Mouse (Mus musculus): ENCODE measurements at regions not wholly inside any gene's neighbourhood (a gene's known extent, or its start where the extent isn't known, plus 50 kb on each side); places are given as distances from the start of the nearest gene placed in this dataset.

DNA sequence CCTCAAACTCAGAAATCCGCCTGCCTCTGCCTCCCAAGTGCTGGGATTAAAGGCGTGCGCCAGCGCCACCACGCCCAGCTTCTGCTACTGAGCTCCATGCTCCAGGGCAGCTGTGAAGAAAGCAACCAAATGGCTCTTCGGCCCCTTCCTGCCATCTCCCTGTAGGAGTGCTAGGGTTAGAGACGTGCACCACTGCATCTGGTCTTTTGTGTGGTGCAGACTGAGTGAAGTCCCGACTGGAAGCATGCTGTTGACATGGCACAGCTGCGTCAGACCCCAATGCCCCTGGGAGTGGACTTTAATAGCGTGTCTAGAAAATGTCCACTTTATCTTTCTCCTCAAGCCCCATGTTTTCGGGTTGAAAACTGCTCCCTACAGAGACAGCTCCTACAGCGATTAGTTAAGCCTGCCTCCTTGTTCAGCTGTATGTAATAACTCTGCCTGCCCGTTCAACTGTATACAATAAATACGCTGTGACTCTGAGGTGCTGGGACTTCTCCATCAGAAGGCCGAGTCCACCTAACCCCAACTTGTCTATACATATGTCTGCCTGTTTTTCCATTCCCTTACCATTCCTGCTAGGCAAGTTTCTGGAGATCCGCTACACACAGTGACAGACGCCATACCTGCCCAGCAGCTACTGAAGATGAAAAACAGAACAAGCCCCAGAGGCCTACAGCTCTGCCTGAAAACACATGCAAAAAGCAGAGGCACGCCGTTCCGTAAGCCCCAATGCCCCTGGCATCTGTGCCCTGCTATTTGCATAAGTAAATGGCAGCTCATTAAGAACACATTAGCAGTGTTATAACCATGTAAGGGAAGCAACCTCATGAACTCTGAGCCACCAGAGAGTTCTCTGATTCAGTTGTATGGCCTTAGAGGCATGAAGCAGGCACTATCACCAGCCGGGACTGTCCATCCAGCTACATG lies 105.2 kb downstream of the Ier5 start:
- no peak for DNase-seq

DNA sequence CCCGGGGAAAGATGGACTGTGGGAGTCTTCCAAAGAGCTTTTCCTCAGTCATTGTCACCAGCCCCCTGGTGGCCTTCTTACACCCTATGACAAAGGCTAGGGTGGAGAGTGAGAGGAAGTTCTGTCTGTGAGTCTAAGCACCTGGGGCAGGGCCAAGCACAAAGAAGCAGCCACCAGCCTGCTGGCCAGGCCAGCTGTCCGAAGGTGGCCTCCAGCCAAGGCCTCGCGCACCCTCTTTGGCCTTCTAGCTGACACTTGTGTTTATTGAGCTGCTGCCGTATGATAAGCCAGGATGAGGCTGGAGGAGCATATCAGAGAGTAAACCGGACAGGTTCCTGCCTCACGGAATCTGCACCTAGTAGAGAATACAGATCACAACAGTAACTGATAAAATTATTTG lies 99.0 kb upstream of the Cacna1e start:
- DNase-seq: no peak

DNA sequence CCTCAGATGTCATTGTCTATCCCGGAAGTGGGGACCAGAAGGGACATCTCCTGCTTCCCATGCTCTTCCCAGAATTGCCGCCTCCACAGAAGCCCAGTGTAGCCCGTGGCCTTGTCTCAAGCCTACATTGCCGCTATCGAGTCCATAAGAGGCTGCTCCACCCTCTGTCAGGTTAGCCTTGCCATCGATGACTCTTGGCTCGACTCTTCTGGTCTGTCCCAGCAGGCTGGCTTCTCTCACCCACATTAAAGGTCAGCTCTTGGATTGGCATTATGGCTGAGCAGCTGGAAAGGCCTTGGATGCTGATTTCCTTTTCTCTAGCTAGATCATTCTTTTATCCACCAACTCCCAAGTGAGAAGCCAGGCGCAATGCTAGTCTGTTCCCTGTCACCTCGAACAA lies 98.5 kb upstream of the Cacna1e start:
- DNase-seq: no peak

DNA sequence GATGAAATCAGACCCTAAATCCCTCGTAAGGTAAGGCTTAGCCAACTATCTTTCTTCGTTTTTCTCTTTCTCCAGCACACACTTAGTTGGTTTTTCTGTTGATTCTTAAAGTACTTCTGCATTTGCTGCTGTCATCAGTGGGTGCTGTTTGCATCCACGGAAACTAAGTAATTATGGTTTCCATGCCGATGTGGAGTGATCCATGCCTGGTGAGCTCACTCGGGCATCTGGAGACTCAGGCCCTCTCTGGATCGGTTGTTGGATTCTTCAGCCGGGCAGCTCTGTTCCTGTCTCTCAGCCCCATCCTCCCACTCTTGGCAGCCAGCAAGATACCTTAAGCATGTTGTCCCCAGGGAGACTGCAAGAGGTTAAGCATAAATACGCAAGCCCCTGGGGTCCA lies 97.4 kb upstream of the Cacna1e start:
- DNase-seq: no peak

DNA sequence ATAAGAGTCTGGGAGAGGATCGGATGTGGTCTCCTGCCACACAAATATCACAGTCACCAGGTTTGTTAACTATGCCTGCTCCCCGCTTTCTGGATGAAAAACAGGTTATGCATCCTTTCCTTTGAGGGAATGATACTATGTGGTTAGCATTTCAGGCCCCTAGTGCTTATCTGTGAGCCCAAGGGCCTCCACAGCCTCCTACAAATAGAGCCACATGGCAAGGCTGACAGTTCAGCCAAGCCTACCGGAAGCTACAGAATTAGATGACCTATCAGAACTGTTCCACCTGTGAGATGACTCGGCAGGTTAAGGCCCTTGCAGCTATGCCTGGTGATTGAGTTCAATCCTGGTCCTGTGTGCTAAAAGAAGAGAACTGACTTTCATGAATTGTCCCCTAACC lies 91.4 kb upstream of the Cacna1e start:
- no peak for DNase-seq

DNA sequence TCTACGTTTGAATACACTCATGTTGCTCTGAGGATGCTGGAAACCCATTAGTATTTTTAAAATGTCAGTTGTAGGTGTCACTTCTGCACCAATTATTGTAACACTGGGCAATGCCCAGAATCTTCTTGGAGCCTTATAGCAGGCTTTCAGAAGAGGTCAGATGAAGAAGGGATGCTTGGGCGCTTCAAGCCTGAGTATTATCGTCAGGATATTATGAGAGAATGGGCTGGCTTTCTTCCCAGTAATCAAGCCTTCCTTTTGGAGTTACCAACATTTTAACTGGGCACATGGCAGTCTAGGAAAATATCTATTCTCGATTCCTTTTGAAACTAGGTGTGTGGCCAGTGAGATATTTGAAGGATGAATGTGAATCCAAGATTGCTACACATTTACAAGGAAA lies 77.0 kb upstream of the Cacna1e start:
- no peak for DNase-seq

DNA sequence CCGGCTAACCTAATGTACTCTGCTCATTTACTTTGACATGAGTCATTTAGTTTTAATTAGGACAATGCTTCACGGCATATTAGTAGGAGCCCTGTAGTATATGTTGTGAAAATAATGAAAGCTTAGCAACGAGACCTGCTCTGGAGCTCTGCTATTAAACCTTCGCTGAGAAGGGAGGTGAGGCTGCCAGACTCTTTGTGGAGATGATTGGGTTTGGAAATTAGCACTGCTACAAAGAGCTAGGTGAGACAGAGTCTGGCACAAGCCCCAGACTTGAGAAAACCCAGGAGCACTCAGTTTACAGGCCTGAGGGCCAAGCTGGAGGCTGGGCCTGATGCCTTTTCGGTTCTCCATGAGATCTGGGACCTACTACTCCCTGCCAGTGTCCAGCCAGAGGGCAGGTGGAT lies 72.3 kb upstream of the Cacna1e start:
- DNase-seq: no peak

DNA sequence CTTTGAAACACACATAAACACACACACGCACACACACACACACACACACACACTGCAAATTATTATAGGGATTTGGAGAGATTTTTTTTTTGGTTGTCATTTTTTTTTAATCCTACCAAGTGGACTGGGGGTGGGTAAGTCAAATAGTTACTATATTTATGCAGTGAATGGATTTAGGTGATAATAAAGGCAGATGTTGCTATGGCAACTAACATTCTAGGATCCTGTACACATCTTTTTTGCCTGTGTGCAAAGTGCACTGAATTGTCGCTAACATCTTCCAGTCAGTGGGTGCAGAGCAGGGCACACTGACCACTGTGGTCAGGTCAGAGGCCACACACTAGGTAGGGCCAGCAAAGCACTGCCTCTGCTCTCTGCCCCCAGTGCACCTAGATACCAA lies 68.4 kb upstream of the Cacna1e start:
- no peak for DNase-seq

Data from thymus, adult 18-20 months (tissue).